Mouse (Mus musculus) NIH3T3 (cell line): Measurements from ENCODE around the gene Sept5.

Source experiments
- DNase-seq: peaks from one replicate; pipeline ENCODE4 v3.0.0-alpha.2; 2012; ENCODE audit warnings: low read depth

The Sept5 gene

GRCm38 (mm10) chr16:18583169-18583568 lies 46.6 kb downstream of the Sept5 start:
- DNase-seq: no peak

GRCm38 (mm10) chr16:18582426-18583148 lies 47.2 kb downstream of the Sept5 start:
- no peak for DNase-seq

- no peak for DNase-seq
Observed at GRCm38 (mm10) chr16:18581623-18582205, 48.0 kb downstream of the Sept5 start.

GRCm38 (mm10) chr16:18581050-18581622 lies 48.6 kb downstream of the Sept5 start:
- no peak for DNase-seq

- no peak for DNase-seq
Observed at GRCm38 (mm10) chr16:18580389-18580788, 49.4 kb downstream of the Sept5 start.

- peak; percentile 45 for DNase-seq
Observed at GRCm38 (mm10) chr16:18577599-18578160, 52.1 kb downstream of the Sept5 start.

GRCm38 (mm10) chr16:18577071-18577470 lies 52.7 kb downstream of the Sept5 start:
- no peak for DNase-seq

- DNase-seq: no peak
Observed at GRCm38 (mm10) chr16:18574196-18574595, 55.6 kb downstream of the Sept5 start.
